Mouse (Mus musculus): ENCODE results near the gene Kctd7. TPM values are rescaled to one million over a fixed set of nuclear protein-coding genes. Genes with fewer than 3 reads are reported as not detected.

The Kctd7 gene
- polyA plus RNA-seq, 1 experiment from 2014 or later = 3.7 TPM

- H3K27ac ChIP-seq (replicated peaks; ENCODE audit: low read depth, low read length) = 0 out of 2 replicates have a peak overlapping the region, but pooled peaks have one; percentile 36
- H3K4me2 ChIP-seq (ENCODE audit: low read depth, severe bottlenecking) = peak overlapping the region; percentile 63
- H3K9ac ChIP-seq (ENCODE audit: low read length) = peak overlapping the region; percentile 84
- no peaks in the 10 kb centered on the region for H3K27me3 ChIP-seq (ENCODE audit: control insufficient read depth, insufficient read depth, low read length)
- peak; percentile 68 for DNase-seq (ENCODE audit: low spot score)
- 2% methylated on average over 36 of the region's 46 CpGs for WGBS
- H3K4me3 ChIP-seq (ENCODE audit: low read depth, low read length) = peak overlapping the region; percentile 91
- peaks cover 7% of the 10 kb centered on the region for H3K4me1 ChIP-seq (ENCODE audit: control insufficient read depth, insufficient read depth, low read length)
- H3K36me3 ChIP-seq (ENCODE audit: control insufficient read depth, insufficient read depth, low read length) = peaks cover 2% of the 10 kb centered on the region; the same call in 1 of the 2 replicates
- no peak; the same call in 1 of the 2 replicates for ATAC-seq (ENCODE audit: insufficient number of reproducible peaks, low FRiP score, low TSS enrichment, low read depth)
- no peaks in the 10 kb centered on the region for H3K9me3 ChIP-seq (ENCODE audit: control insufficient read depth, low read length)
Measured at GRCm38 (mm10) chr5:130171956-130172601, 27.4 kb downstream of the Kctd7 start.

DNA sequence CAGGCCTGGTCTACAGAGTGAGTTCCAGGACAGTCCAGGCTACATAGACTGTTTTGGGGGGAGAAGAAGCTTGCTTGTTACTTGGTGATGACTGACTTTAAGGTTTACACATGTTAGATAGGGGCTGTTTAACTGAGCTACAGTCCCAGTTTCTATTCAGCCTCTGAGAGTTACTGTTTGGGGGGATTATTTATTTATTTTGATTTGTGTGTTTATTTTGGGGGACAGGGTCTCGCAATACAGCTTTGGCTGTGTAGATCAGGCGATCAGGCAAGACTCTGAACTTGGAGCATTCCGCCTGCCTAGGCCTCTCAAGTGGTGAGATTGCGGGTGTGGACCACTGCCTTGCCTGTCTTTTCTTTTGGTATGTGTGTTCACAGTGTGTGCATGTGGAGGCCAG, 28.4 kb downstream of the Kctd7 start:
- peaks cover 2% of the 10 kb centered on the region; the same call in 1 of the 2 replicates for H3K36me3 ChIP-seq (ENCODE audit: control insufficient read depth, insufficient read depth, low read length)
- no peaks in the 10 kb centered on the region for H3K27me3 ChIP-seq (ENCODE audit: control insufficient read depth, insufficient read depth, low read length)
- no peak overlapping the region for H3K4me3 ChIP-seq (ENCODE audit: low read depth, low read length)
- 93% methylated on average over 4 of the region's 4 CpGs for WGBS
- no peak overlapping the region for H3K27ac ChIP-seq (replicated peaks; ENCODE audit: low read depth, low read length)
- peaks cover 7% of the 10 kb centered on the region for H3K4me1 ChIP-seq (ENCODE audit: control insufficient read depth, insufficient read depth, low read length)
- no peak overlapping the region; the same call in 1 of the 2 replicates for H3K4me2 ChIP-seq (ENCODE audit: low read depth, severe bottlenecking)
- no peaks in the 10 kb centered on the region for H3K9me3 ChIP-seq (ENCODE audit: control insufficient read depth, low read length)
- ATAC-seq (ENCODE audit: insufficient number of reproducible peaks, low FRiP score, low TSS enrichment, low read depth) (no peak), DNase-seq (ENCODE audit: low spot score) (no peak)
- H3K9ac ChIP-seq (ENCODE audit: low read length) = no peak overlapping the region

GRCm38 (mm10) chr5:130177871-130178270, 33.2 kb downstream of the Kctd7 start:
- Histone ChIP-seq H3K4me3 (ENCODE audit: low read depth, low read length) (no peak overlapping the region), H3K36me3 (ENCODE audit: control insufficient read depth, insufficient read depth, low read length) (peaks cover 2% of the 10 kb centered on the region; the same call in 1 of the 2 replicates), H3K9ac (ENCODE audit: low read length) (no peak overlapping the region), H3K27ac (replicated peaks; ENCODE audit: low read depth, low read length) (no peak overlapping the region), H3K4me1 (ENCODE audit: control insufficient read depth, insufficient read depth, low read length) (peaks cover 2% of the 10 kb centered on the region; the same call in 1 of the 2 replicates), H3K4me2 (ENCODE audit: low read depth, severe bottlenecking) (no peak overlapping the region), H3K27me3 (ENCODE audit: control insufficient read depth, insufficient read depth, low read length) (no peaks in the 10 kb centered on the region), H3K9me3 (ENCODE audit: control insufficient read depth, low read length) (no peaks in the 10 kb centered on the region)
- WGBS = 58% methylated on average over 4 of the region's 4 CpGs
- DNase-seq (ENCODE audit: low spot score) (no peak), ATAC-seq (ENCODE audit: insufficient number of reproducible peaks, low FRiP score, low TSS enrichment, low read depth) (no peak)

GRCm38 (mm10) chr5:130180362-130180761, 35.7 kb downstream of the Kctd7 start:
- Histone ChIP-seq H3K9ac (ENCODE audit: low read length) (no peak overlapping the region), H3K9me3 (ENCODE audit: control insufficient read depth, low read length) (no peaks in the 10 kb centered on the region), H3K4me1 (ENCODE audit: control insufficient read depth, insufficient read depth, low read length) (no peaks in the 10 kb centered on the region), H3K27ac (replicated peaks; ENCODE audit: low read depth, low read length) (no peak overlapping the region), H3K4me2 (ENCODE audit: low read depth, severe bottlenecking) (no peak overlapping the region), H3K27me3 (ENCODE audit: control insufficient read depth, insufficient read depth, low read length) (no peaks in the 10 kb centered on the region), H3K36me3 (ENCODE audit: control insufficient read depth, insufficient read depth, low read length) (peaks cover 2% of the 10 kb centered on the region; the same call in 1 of the 2 replicates), H3K4me3 (ENCODE audit: low read depth, low read length) (no peak overlapping the region)
- 75% methylated on average over 7 of the region's 7 CpGs for WGBS
- no peak for ATAC-seq (ENCODE audit: insufficient number of reproducible peaks, low FRiP score, low TSS enrichment, low read depth)
- no peak for DNase-seq (ENCODE audit: low spot score)

DNA sequence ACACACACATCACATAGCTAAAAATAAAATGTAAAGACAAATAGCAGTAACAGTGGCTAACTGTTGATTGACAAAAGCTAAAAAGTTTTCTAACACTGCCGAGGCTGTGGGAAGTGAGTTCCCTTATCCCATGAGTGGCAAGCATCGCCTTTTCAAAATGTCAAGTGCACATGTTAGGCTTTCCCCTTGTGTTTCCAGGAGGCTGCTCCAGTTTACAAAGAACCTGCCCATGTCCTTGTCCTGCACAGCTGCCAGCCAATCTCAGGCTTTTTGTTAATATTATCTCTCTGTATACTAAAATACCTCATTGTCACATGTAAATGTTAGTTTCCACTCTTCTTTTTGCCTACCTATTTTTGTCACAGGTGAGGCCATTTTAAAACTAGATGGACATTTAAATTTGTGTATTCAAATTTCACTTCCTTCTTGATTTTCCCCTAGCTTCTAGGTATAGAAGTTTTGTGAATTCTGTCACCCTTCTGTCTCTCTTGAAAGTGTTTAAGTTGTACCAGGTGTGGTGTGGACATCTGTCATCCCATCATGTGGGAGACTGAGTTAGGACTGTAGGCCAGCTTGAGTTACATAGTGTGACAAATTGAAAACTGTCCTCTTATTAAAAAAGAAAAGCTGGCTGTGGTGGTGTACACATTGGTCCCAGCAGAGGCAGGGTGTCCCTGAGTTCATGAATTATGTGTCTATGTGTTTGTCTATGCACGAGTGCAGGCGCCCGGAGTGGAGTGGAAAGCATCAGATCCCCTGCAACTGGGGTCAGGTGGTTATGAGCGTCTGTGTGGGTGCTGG, 37.3 kb downstream of the Kctd7 start:
- Histone ChIP-seq H3K9ac (ENCODE audit: low read length) (no peak overlapping the region), H3K27ac (replicated peaks; ENCODE audit: low read depth, low read length) (no peak overlapping the region), H3K4me3 (ENCODE audit: low read depth, low read length) (no peak overlapping the region), H3K4me2 (ENCODE audit: low read depth, severe bottlenecking) (no peak overlapping the region), H3K27me3 (ENCODE audit: control insufficient read depth, insufficient read depth, low read length) (no peaks in the 10 kb centered on the region), H3K4me1 (ENCODE audit: control insufficient read depth, insufficient read depth, low read length) (no peaks in the 10 kb centered on the region), H3K9me3 (ENCODE audit: control insufficient read depth, low read length) (no peaks in the 10 kb centered on the region), H3K36me3 (ENCODE audit: control insufficient read depth, insufficient read depth, low read length) (no peaks in the 10 kb centered on the region)
- WGBS = 91% methylated on average over 6 of the region's 6 CpGs
- ATAC-seq (ENCODE audit: insufficient number of reproducible peaks, low FRiP score, low TSS enrichment, low read depth) (no peak), DNase-seq (ENCODE audit: low spot score) (no peak)

DNA sequence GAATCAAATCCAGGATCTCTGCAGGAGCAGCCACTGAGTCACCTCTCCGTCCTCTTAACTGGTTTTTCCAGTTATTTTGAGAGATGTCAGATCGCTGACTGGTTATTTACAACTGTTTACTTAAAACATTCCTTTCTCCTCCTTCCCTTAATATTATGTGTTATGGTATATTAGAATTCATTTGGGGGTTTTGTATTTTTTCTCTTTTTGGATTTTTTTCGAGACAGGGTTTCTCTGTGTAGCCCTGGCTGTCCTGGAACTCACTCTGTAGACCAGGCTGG, 37.8 kb downstream of the Kctd7 start:
- WGBS = 90% methylated on average over 3 of the region's 3 CpGs
- Histone ChIP-seq H3K27ac (replicated peaks; ENCODE audit: low read depth, low read length) (no peak overlapping the region), H3K36me3 (ENCODE audit: control insufficient read depth, insufficient read depth, low read length) (no peaks in the 10 kb centered on the region), H3K4me3 (ENCODE audit: low read depth, low read length) (no peak overlapping the region), H3K4me2 (ENCODE audit: low read depth, severe bottlenecking) (no peak overlapping the region), H3K4me1 (ENCODE audit: control insufficient read depth, insufficient read depth, low read length) (no peaks in the 10 kb centered on the region), H3K9ac (ENCODE audit: low read length) (no peak overlapping the region), H3K27me3 (ENCODE audit: control insufficient read depth, insufficient read depth, low read length) (no peaks in the 10 kb centered on the region), H3K9me3 (ENCODE audit: control insufficient read depth, low read length) (no peaks in the 10 kb centered on the region)
- DNase-seq (ENCODE audit: low spot score) (no peak), ATAC-seq (ENCODE audit: insufficient number of reproducible peaks, low FRiP score, low TSS enrichment, low read depth) (no peak)

GRCm38 (mm10) chr5:130184193-130184856, 39.7 kb downstream of the Kctd7 start:
- Histone ChIP-seq H3K27me3 (ENCODE audit: control insufficient read depth, insufficient read depth, low read length) (no peaks in the 10 kb centered on the region), H3K4me1 (ENCODE audit: control insufficient read depth, insufficient read depth, low read length) (no peaks in the 10 kb centered on the region), H3K36me3 (ENCODE audit: control insufficient read depth, insufficient read depth, low read length) (no peaks in the 10 kb centered on the region; the same call in 1 of the 2 replicates), H3K4me2 (ENCODE audit: low read depth, severe bottlenecking) (no peak overlapping the region), H3K27ac (replicated peaks; ENCODE audit: low read depth, low read length) (no peak overlapping the region), H3K9me3 (ENCODE audit: control insufficient read depth, low read length) (no peaks in the 10 kb centered on the region), H3K9ac (ENCODE audit: low read length) (no peak overlapping the region), H3K4me3 (ENCODE audit: low read depth, low read length) (no peak overlapping the region)
- no peak for DNase-seq (ENCODE audit: low spot score)
- 80% methylated on average over 9 of the region's 9 CpGs for WGBS
- ATAC-seq (ENCODE audit: insufficient number of reproducible peaks, low FRiP score, low TSS enrichment, low read depth) = no peak

- Histone ChIP-seq H3K9me3 (ENCODE audit: control insufficient read depth, low read length) (no peaks in the 10 kb centered on the region), H3K4me2 (ENCODE audit: low read depth, severe bottlenecking) (no peak overlapping the region), H3K4me1 (ENCODE audit: control insufficient read depth, insufficient read depth, low read length) (no peaks in the 10 kb centered on the region), H3K27me3 (ENCODE audit: control insufficient read depth, insufficient read depth, low read length) (no peaks in the 10 kb centered on the region), H3K4me3 (ENCODE audit: low read depth, low read length) (no peak overlapping the region), H3K9ac (ENCODE audit: low read length) (no peak overlapping the region), H3K36me3 (ENCODE audit: control insufficient read depth, insufficient read depth, low read length) (no peaks in the 10 kb centered on the region; the same call in 1 of the 2 replicates), H3K27ac (replicated peaks; ENCODE audit: low read depth, low read length) (no peak overlapping the region)
- no peak for ATAC-seq (ENCODE audit: insufficient number of reproducible peaks, low FRiP score, low TSS enrichment, low read depth)
- no peak for DNase-seq (ENCODE audit: low spot score)
- 89% methylated on average over 6 of the region's 6 CpGs for WGBS
Measured at GRCm38 (mm10) chr5:130185312-130185711, 40.7 kb downstream of the Kctd7 start.
